Mouse (Mus musculus) liver, postnatal 0 days (tissue): Measurements from ENCODE around the gene Aamdc. TPM values are rescaled to one million over a fixed set of nuclear protein-coding genes. Genes with fewer than 3 reads are reported as not detected.

Experiments
- ATAC-seq: fragments of 200-750 bp; cut with Nextera tagmentation; 2 replicates; pipeline ENCODE4 v1.8.0; 2017; ENCODE audit warnings: mild to moderate bottlenecking, moderate library complexity
- DNase-seq: peaks from one replicate; pipeline ENCODE4 v3.0.0-alpha.2; 2016
- H3K27ac ChIP-seq: fragments of 300-500 bp; sonication (generic); 2 replicates; pipeline ENCODE4 v1.5.1; 2014; ENCODE audit warnings: antibody characterized with exemption, moderate library complexity, mild to moderate bottlenecking, low read depth
- H3K27me3 ChIP-seq: fragments of 300-500 bp; sonication (generic); 2 replicates; pipeline ENCODE4 v1.6.1; 2014; ENCODE audit warnings: low read length, control low read depth, mixed read lengths; ENCODE audit not compliant: insufficient read depth
- H3K36me3 ChIP-seq: fragments of 300-500 bp; sonication (generic); replicated peaks from 2 replicates; pipeline ENCODE4 v1.6.1; 2014; ENCODE audit warnings: mild to moderate bottlenecking, control low read depth, low read length, moderate library complexity, mixed read lengths; ENCODE audit not compliant: insufficient read depth
- H3K4me1 ChIP-seq: fragments of 300-500 bp; sonication (generic); 2 replicates; pipeline ENCODE4 v1.6.1; 2014; ENCODE audit warnings: antibody characterized with exemption, mild to moderate bottlenecking, control low read depth; ENCODE audit not compliant: insufficient read depth
- H3K4me2 ChIP-seq: fragments of 300-500 bp; sonication (generic); 2 replicates; pipeline ENCODE4 v1.6.1; 2014; ENCODE audit warnings: low read depth, mild to moderate bottlenecking, low read length, moderate library complexity, mixed read lengths
- H3K4me3 ChIP-seq: fragments of 300-500 bp; sonication (generic); 2 replicates; pipeline ENCODE4 v1.5.1; 2014; ENCODE audit warnings: low read depth, low read length
- H3K9ac ChIP-seq: fragments of 300-500 bp; sonication (generic); replicated peaks from 2 replicates; pipeline ENCODE4 v1.6.1; 2014; ENCODE audit warnings: mild to moderate bottlenecking, moderate library complexity
- H3K9me3 ChIP-seq: fragments of 300-500 bp; sonication (generic); 2 replicates; pipeline ENCODE4 v1.6.1; 2016; ENCODE audit warnings: mild to moderate bottlenecking, control low read depth, low read length, mixed read lengths
- CTCF ChIP-seq: sonication (generic); IDR thresholded peaks from 2 replicates; pipeline ENCODE4 v1.5.1; 2016; ENCODE audit warnings: antibody characterized with exemption, low read depth
- EP300 ChIP-seq: IDR thresholded peaks from 2 replicates; pipeline ENCODE4 v1.6.1; 2016; ENCODE audit warnings: antibody characterized with exemption, low read depth, mild to moderate bottlenecking
- WGBS: fragments of 180-500 bp; shearing (Covaris S2); extraction: QIAGEN DNeasy Blood & Tissue Kit; methylation state at CpG from one replicate; pipeline ENCODE4 v1.1.7; 2014; ENCODE audit not compliant: insufficient replicate concordance; 5-methylcytosine and 5-hydroxymethylcytosine counted together
- polyA plus RNA-seq: library from polyadenylated mRNA; unstranded; fragments of >200 nt; fragmentation: Nextera tagmentation; extraction: Ambion mirVana; gene quantifications from 2 replicates; pipeline ENCODE4 v1.2.1, GENCODE M21; 2015

Gene Aamdc
- polyA plus RNA-seq, 1 experiment from 2014 or later: 21.9 TPM

GRCm38 (mm10) chr7:97592396-97592795, 13.1 kb upstream of the Aamdc start:
- DNase-seq: no peak
- H3K9me3 ChIP-seq: no peaks in the 10 kb centered on the region
- H3K4me3 ChIP-seq: no peak overlapping the region
- H3K4me1 ChIP-seq: peaks cover 23% of the 10 kb centered on the region
- no peaks in the 10 kb centered on the region for H3K36me3 ChIP-seq
- H3K27me3 ChIP-seq: no peaks in the 10 kb centered on the region
- TF ChIP-seq CTCF (no peak), EP300 (no peak)
- H3K4me2 ChIP-seq: no peak overlapping the region
- WGBS: 88% methylated on average over 4 of the region's 4 CpGs
- no peak for ATAC-seq
- H3K9ac ChIP-seq: no peak overlapping the region
- H3K27ac ChIP-seq: no peak overlapping the region

- Histone ChIP-seq H3K9ac (no peak overlapping the region), H3K4me3 (no peak overlapping the region), H3K27me3 (no peaks in the 10 kb centered on the region), H3K4me2 (no peak overlapping the region), H3K27ac (no peak overlapping the region), H3K9me3 (no peaks in the 10 kb centered on the region), H3K36me3 (no peaks in the 10 kb centered on the region), H3K4me1 (peaks cover 23% of the 10 kb centered on the region)
- ATAC-seq (no peak), DNase-seq (no peak)
- TF ChIP-seq EP300: no peak
- no peak for TF ChIP-seq CTCF
- WGBS: 74% methylated on average over 6 of the region's 6 CpGs
These were observed 12.0 kb upstream of the Aamdc start for GRCm38 (mm10) chr7:97591336-97591735.

- no peaks in the 10 kb centered on the region for H3K27me3 ChIP-seq
- no peak overlapping the region for H3K4me3 ChIP-seq
- H3K36me3 ChIP-seq: no peaks in the 10 kb centered on the region
- no peak overlapping the region for H3K27ac ChIP-seq
- H3K9ac ChIP-seq: no peak overlapping the region; the same call in 1 of the 2 replicates
- DNase-seq (no peak), ATAC-seq (peak; percentile 31; the same call in 1 of the 2 replicates)
- no peaks in the 10 kb centered on the region for H3K9me3 ChIP-seq
- H3K4me1 ChIP-seq: peaks cover 23% of the 10 kb centered on the region
- no peak for TF ChIP-seq EP300
- TF ChIP-seq CTCF: no peak
- H3K4me2 ChIP-seq: no peak overlapping the region
- 35% methylated on average over 3 of the region's 3 CpGs for WGBS
These were observed 11.2 kb upstream of the Aamdc start for GRCm38 (mm10) chr7:97590488-97590887.

- ATAC-seq (no peak), DNase-seq (no peak)
- 78% methylated on average over 5 of the region's 5 CpGs for WGBS
- H3K4me2 ChIP-seq: no peak overlapping the region
- no peaks in the 10 kb centered on the region for H3K36me3 ChIP-seq
- TF ChIP-seq EP300 (no peak), CTCF (no peak)
- H3K4me3 ChIP-seq: no peak overlapping the region
- no peak overlapping the region for H3K27ac ChIP-seq
- H3K4me1 ChIP-seq: peaks cover 26% of the 10 kb centered on the region
- no peaks in the 10 kb centered on the region for H3K9me3 ChIP-seq
- no peaks in the 10 kb centered on the region for H3K27me3 ChIP-seq
- no peak overlapping the region for H3K9ac ChIP-seq
These were observed 9.2 kb upstream of the Aamdc start for GRCm38 (mm10) chr7:97588506-97588905.

GRCm38 (mm10) chr7:97580843-97581214, 1.5 kb upstream of the Aamdc start:
- Histone ChIP-seq H3K27ac (peak overlapping the region; percentile 96), H3K4me1 (peaks cover 17% of the 10 kb centered on the region), H3K9me3 (no peaks in the 10 kb centered on the region), H3K36me3 (no peaks in the 10 kb centered on the region), H3K4me3 (peak overlapping the region; percentile 94), H3K9ac (peak overlapping the region; percentile 94), H3K4me2 (peak overlapping the region; percentile 96), H3K27me3 (no peaks in the 10 kb centered on the region)
- peak; percentile 26; the same call in 1 of the 2 replicates for TF ChIP-seq CTCF
- no peak for TF ChIP-seq EP300
- WGBS: 0% methylated on average over 11 of the region's 11 CpGs
- DNase-seq (peak; percentile 84), ATAC-seq (peak; percentile 26)

- Histone ChIP-seq H3K9me3 (no peaks in the 10 kb centered on the region), H3K9ac (peak overlapping the region; percentile 94), H3K27me3 (no peaks in the 10 kb centered on the region), H3K36me3 (no peaks in the 10 kb centered on the region), H3K4me1 (peaks cover 17% of the 10 kb centered on the region), H3K4me2 (peak overlapping the region; percentile 96), H3K4me3 (peak overlapping the region; percentile 94), H3K27ac (peak overlapping the region; percentile 96)
- under 1% methylated on average over 60 of the region's 65 CpGs for WGBS
- no peak for TF ChIP-seq CTCF
- TF ChIP-seq EP300: no peak
- peak; percentile 62 for DNase-seq
- ATAC-seq: peak; percentile 28
These were observed 912 bp upstream of the Aamdc start for GRCm38 (mm10) chr7:97579976-97580842.
